Mouse (Mus musculus) midbrain, embryonic 14.5 days (tissue): Measurements from ENCODE around the gene Gm20388. TPM values are rescaled to one million over a fixed set of nuclear protein-coding genes. Genes with fewer than 3 reads are reported as not detected.

Source experiments
- ATAC-seq: fragments of 200-750 bp; cut with Nextera tagmentation; 2 replicates; pipeline ENCODE4 v1.8.0; 2017; ENCODE audit warnings: moderate number of reproducible peaks, moderate library complexity; ENCODE audit not compliant: low FRiP score, low TSS enrichment
- DNase-seq: peaks from one replicate; pipeline ENCODE4 v3.0.0-alpha.2; 2015
- H3K27ac ChIP-seq: fragments of 300-500 bp; sonication (generic); replicated peaks from 2 replicates; pipeline ENCODE4 v1.5.1; 2014; ENCODE audit warnings: mild to moderate bottlenecking, low read depth, low read length, moderate library complexity
- H3K27me3 ChIP-seq: fragments of 300-500 bp; sonication (generic); 2 replicates; pipeline ENCODE4 v1.6.1; 2014; ENCODE audit warnings: low read length, control low read depth, mixed read lengths; ENCODE audit not compliant: control insufficient read depth, insufficient read depth
- H3K36me3 ChIP-seq: fragments of 300-500 bp; sonication (generic); 2 replicates; pipeline ENCODE4 v1.6.1; 2014; ENCODE audit warnings: low read length, control low read depth; ENCODE audit not compliant: control insufficient read depth, insufficient read depth
- H3K4me1 ChIP-seq: fragments of 300-500 bp; sonication (generic); 2 replicates; pipeline ENCODE4 v1.6.1; 2014; ENCODE audit warnings: mild to moderate bottlenecking, antibody characterized with exemption, low read length, control low read depth; ENCODE audit not compliant: control insufficient read depth, insufficient read depth
- H3K4me2 ChIP-seq: fragments of 300-500 bp; sonication (generic); 2 replicates; pipeline ENCODE4 v1.6.1; 2014; ENCODE audit warnings: mild to moderate bottlenecking, low read length, moderate library complexity
- H3K4me3 ChIP-seq: fragments of 300-500 bp; sonication (generic); replicated peaks from 2 replicates; pipeline ENCODE4 v1.5.1; 2014; ENCODE audit warnings: low read depth, low read length
- H3K9ac ChIP-seq: fragments of 300-500 bp; sonication (generic); replicated peaks from 2 replicates; pipeline ENCODE4 v1.6.1; 2014; ENCODE audit warnings: mild to moderate bottlenecking, low read length, moderate library complexity
- H3K9me3 ChIP-seq: fragments of 300-500 bp; sonication (generic); 2 replicates; pipeline ENCODE4 v1.6.1; 2016; ENCODE audit warnings: low read length, control low read depth, mixed read lengths; ENCODE audit not compliant: control insufficient read depth
- WGBS: fragments of 180-500 bp; shearing (Covaris S2); extraction: QIAGEN DNeasy Blood & Tissue Kit; methylation state at CpG from one replicate; pipeline ENCODE4 v1.1.7; 2014; 5-methylcytosine and 5-hydroxymethylcytosine counted together
- polyA plus RNA-seq: library from polyadenylated mRNA; unstranded; fragments of >200 nt; fragmentation: Nextera tagmentation; extraction: Ambion mirVana; gene quantifications from 2 replicates; pipeline ENCODE4 v1.2.1, GENCODE M21; 2014

Gene Gm20388
- polyA plus RNA-seq, 1 experiment from 2014 or later, result 4.1 TPM

DNA sequence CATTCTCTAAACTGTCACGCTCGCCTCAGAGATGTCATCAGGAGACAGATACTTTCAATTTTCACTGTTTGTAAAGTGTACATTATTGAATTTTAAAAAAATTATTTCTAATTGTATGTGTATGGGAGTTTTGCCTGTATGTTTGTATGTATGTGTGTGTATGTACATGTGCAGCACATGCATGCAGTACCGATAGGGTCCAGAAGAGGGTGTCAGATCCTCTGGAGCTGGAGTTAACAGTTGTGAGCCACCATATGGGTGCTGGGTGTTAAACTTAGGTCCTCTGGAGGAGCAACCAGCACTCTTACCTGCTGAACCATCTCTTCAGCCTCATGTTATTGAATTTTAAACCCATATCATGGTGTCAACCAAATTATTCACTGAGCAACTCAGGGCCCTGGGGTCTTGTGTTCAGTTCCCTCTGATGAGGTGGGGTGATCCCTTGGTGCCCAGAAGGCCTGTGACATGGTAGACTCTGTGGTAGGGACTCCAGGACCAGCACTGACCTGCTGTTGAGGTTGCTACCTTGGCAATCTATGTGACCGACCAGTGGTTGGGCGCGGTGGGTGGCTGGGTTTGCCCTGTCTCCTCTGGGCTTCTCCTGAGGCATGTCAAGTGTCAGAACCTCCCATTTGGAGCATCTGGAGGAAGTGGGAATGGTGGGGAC is 3593.3 kb downstream of the Gm20388 start:
- H3K9me3 ChIP-seq, result no peaks in the 10 kb centered on the region
- H3K4me3 ChIP-seq, result no peak overlapping the region
- H3K36me3 ChIP-seq, result peaks cover 99% of the 10 kb centered on the region
- no peak overlapping the region for H3K27ac ChIP-seq
- ATAC-seq (no peak), DNase-seq (peak; percentile 33)
- no peaks in the 10 kb centered on the region for H3K4me1 ChIP-seq
- no peak overlapping the region for H3K9ac ChIP-seq
- WGBS, result 98% methylated on average over 6 of the region's 6 CpGs
- H3K4me2 ChIP-seq, result no peak overlapping the region
- no peaks in the 10 kb centered on the region for H3K27me3 ChIP-seq

DNA sequence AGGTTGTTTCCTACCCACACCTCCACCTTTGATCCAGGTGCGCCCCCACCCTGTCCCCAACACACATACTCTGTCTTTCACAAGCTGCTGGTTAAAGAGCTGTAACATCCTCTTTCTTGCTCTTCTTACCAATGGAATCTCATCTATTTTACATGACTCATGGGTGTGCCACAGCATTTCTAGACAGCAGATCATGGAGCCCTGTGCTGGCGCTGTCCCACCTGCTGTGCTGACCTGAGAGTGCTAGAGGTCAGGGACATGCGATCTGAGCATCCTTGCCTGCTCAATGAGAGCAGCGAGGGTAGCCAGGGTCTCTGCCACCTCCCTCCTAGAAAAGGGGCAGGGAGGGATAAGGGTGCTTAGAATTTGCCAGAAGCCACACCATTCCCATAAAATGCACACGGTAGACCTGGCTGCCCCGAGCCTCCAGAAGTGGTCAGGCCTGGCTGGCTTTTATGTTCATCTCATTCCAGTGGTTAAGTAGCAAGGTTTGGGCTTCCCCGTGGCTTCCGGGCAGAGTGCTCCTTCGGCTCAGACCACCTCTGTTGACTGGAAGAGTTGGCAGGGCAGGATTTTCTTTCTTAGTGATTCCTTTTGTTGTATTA is 3594.1 kb downstream of the Gm20388 start:
- Histone ChIP-seq H3K4me3 (no peak overlapping the region), H3K27ac (0 out of 2 replicates have a peak overlapping the region, but pooled peaks have one; percentile 20), H3K9ac (no peak overlapping the region), H3K36me3 (peaks cover 99% of the 10 kb centered on the region), H3K4me1 (no peaks in the 10 kb centered on the region), H3K27me3 (no peaks in the 10 kb centered on the region), H3K4me2 (no peak overlapping the region), H3K9me3 (no peaks in the 10 kb centered on the region)
- no peak for DNase-seq
- no peak for ATAC-seq
- 88% methylated on average over 9 of the region's 9 CpGs for WGBS

DNA sequence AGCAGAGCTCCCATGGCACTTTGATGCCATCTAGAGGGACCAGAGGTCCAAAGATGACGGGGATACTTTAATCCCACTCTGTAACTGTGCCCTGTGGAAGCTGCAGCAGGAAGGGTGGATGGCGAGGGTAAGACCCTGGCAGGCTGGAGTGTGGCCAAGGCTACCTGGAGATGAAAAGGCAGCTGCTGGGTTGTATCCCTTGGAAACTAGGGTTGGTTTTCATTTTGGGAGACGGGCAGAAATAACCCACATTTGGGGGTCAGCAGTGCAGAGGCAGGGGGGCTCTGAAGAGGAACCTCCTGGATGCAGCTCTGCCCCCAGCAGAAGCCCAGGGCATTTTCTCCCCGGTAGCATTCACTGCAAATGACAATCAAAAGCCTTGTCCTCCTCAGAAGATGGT is 3594.6 kb downstream of the Gm20388 start:
- Histone ChIP-seq H3K36me3 (peaks cover 99% of the 10 kb centered on the region), H3K4me1 (no peaks in the 10 kb centered on the region), H3K4me2 (no peak overlapping the region), H3K9me3 (no peaks in the 10 kb centered on the region), H3K9ac (no peak overlapping the region), H3K27ac (no peak overlapping the region), H3K27me3 (no peaks in the 10 kb centered on the region), H3K4me3 (no peak overlapping the region)
- WGBS, result 79% methylated on average over 4 of the region's 4 CpGs
- DNase-seq, result no peak
- no peak for ATAC-seq

- Histone ChIP-seq H3K27ac (no peak overlapping the region), H3K9ac (no peak overlapping the region), H3K4me3 (no peak overlapping the region), H3K4me1 (no peaks in the 10 kb centered on the region), H3K36me3 (peaks cover 99% of the 10 kb centered on the region), H3K4me2 (no peak overlapping the region), H3K9me3 (no peaks in the 10 kb centered on the region), H3K27me3 (no peaks in the 10 kb centered on the region)
- 89% methylated on average over 9 of the region's 9 CpGs for WGBS
- DNase-seq (no peak), ATAC-seq (no peak)
Measured at GRCm38 (mm10) chr8:123505695-123506094, 3595.1 kb downstream of the Gm20388 start.

DNA sequence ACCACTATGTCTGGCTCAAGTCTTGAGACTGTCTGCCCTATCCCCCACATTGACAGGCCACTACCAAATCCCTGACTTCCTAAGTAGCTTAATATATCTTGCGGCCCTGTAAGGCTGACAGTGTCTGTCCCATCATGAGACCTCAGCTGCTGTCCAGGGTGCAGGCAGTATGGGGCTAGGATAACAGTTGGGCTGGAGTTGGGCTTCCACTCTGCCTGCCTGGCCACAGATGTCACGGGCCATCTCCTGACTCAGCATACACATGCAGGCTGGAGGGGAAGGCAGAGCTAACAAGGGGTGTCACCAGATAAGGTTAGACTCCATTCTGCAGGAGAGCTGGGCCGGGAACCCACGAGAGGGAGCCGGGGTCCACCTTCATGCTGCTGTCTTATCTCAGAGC is 3596.5 kb downstream of the Gm20388 start:
- H3K36me3 ChIP-seq, result peaks cover 93% of the 10 kb centered on the region
- no peaks in the 10 kb centered on the region for H3K27me3 ChIP-seq
- H3K4me3 ChIP-seq, result no peak overlapping the region
- WGBS, result 99% methylated on average over 5 of the region's 5 CpGs
- no peaks in the 10 kb centered on the region for H3K4me1 ChIP-seq
- no peaks in the 10 kb centered on the region for H3K9me3 ChIP-seq
- DNase-seq, result no peak
- no peak overlapping the region for H3K9ac ChIP-seq
- no peak overlapping the region for H3K4me2 ChIP-seq
- ATAC-seq, result no peak
- no peak overlapping the region for H3K27ac ChIP-seq

GRCm38 (mm10) chr8:123510819-123511218 is 3600.2 kb downstream of the Gm20388 start:
- Histone ChIP-seq H3K9me3 (no peaks in the 10 kb centered on the region), H3K4me2 (no peak overlapping the region), H3K27ac (no peak overlapping the region), H3K36me3 (peaks cover 57% of the 10 kb centered on the region), H3K4me1 (peaks cover 15% of the 10 kb centered on the region), H3K4me3 (no peak overlapping the region), H3K27me3 (no peaks in the 10 kb centered on the region), H3K9ac (no peak overlapping the region)
- WGBS, result 76% methylated on average over 5 of the region's 5 CpGs
- ATAC-seq, result no peak
- no peak for DNase-seq

- peak overlapping the region; percentile 82 for H3K4me3 ChIP-seq
- ATAC-seq (no peak), DNase-seq (peak; percentile 56)
- WGBS, result under 1% methylated on average over 9 of the region's 9 CpGs
- peaks cover 20% of the 10 kb centered on the region for H3K4me1 ChIP-seq
- peaks cover 24% of the 10 kb centered on the region for H3K36me3 ChIP-seq
- H3K4me2 ChIP-seq, result peak overlapping the region; percentile 70
- peak overlapping the region; percentile 93 for H3K9ac ChIP-seq
- H3K27ac ChIP-seq, result peak overlapping the region; percentile 95
- no peaks in the 10 kb centered on the region for H3K9me3 ChIP-seq
- H3K27me3 ChIP-seq, result no peaks in the 10 kb centered on the region
Measured at GRCm38 (mm10) chr8:123514136-123514535, 3603.5 kb downstream of the Gm20388 start.

DNA sequence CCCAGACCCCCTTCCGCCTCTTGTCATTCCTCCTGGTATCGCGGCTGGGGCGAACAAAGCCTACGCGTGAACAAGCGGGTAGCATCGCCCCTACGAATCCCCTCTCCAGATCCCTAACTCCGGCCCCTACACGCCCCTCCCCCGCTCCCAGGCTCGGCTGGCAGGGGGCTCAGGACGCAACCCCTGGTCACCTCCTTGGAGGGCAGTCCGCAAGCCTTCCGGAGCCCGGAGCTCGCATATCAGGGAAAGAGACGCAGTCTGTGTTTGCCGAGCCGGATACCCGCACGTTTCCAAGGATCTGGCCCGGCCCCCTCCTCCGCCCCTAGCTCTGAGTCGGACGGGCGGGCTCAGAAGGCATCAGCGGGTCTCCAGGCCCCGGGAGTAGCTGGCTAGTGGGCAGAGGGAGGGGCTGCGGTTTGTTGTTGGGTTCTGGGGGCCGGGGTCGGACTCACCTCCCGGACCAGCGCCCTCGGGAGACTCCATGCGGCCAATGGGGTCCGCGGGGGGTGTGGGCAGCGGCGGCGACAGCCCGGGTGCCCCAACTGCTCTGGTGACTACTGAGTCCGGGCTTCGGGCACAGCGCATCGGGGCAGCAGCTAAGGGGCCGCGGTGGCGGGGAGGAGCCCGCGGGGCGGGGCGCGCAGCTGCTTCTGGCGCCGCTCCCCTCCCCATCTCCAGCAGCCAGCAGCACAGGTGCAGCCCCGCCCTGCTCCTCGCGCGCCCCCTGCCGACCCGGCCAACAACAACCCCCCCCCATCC is 3604.3 kb downstream of the Gm20388 start, which contains the start of gene Dbndd1:
Gene Dbndd1 (minus strand): TSS at position 683 of the 759 bp plus-strand sequence.
- ATAC-seq (peak; percentile 79), DNase-seq (peak; percentile 86)
- peak within 1 kb of the TSS; percentile 70 for H3K4me2 ChIP-seq
- peaks cover 16% of the 10 kb centered on the region for H3K36me3 ChIP-seq
- H3K27ac ChIP-seq, result peak within 1 kb of the TSS; percentile 95
- no peaks in the 10 kb centered on the region for H3K9me3 ChIP-seq
- under 1% methylated on average over 59 of the region's 63 CpGs for WGBS
- peak within 1 kb of the TSS; percentile 93 for H3K9ac ChIP-seq
- H3K4me1 ChIP-seq, result peaks cover 25% of the 10 kb centered on the region
- peak within 1 kb of the TSS; percentile 82 for H3K4me3 ChIP-seq
- no peaks in the 10 kb centered on the region for H3K27me3 ChIP-seq
